Mouse (Mus musculus) kidney, adult 11 months (tissue): ENCODE results near the gene Tcf21.

Source experiments
- DNase-seq: peaks from one replicate; pipeline ENCODE4 v3.0.0; 2022

Gene Tcf21

GRCm38 (mm10) chr10:22819871-22820590 is at the start of gene Tcf21:
Gene Tcf21 (minus strand): TSS chr10:22820174.
- DNase-seq, result peak; percentile 36

DNA sequence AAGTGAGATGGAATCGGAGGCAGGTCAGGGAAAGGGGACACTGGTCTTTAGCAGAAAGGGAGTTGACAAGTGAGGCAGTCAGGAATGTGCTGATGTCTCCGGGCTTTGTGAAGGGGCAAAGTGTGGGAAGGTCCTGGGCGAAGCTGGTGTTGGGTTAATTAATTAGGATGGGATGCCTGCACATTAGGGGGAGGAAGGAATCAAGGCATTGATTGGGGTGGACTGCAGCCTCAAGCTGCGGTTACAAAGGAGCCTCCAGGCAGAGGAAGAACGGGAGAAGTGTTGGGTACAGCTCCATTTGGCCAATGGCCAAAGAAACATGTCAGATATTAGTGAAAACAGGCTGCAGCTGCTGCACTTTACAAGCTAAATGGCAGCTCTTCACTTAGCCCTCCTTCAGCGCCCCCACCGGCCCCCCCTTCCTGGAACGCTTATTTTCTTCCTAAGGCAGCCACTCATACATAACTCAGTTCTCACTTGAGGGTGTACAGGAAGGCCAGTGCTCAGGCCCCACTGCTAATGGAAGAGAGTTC is 48.5 kb upstream of the Tcf21 start:
- peak; percentile 18 for DNase-seq

DNA sequence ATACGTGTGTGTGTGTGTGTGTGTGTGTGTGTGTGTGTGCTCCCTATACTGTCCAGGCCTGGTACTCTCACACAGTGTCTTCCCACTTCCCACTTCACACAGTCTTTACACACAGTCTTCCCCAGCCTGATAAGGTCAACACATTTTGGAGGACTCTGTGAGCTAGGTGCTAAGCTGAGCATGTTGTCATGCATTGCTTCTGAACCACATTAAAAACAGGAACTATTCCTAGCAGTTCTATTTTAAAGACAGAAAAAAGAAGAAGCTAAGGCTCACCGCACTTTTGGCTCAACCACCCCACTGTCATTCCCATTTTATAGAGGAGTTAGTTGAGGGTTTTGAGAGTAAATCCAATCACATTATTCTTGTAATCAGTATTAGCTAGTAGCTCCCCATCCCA is 47.2 kb upstream of the Tcf21 start:
- no peak for DNase-seq

- DNase-seq, result no peak
These were observed 38.1 kb upstream of the Tcf21 start for GRCm38 (mm10) chr10:22858111-22858510.

DNA sequence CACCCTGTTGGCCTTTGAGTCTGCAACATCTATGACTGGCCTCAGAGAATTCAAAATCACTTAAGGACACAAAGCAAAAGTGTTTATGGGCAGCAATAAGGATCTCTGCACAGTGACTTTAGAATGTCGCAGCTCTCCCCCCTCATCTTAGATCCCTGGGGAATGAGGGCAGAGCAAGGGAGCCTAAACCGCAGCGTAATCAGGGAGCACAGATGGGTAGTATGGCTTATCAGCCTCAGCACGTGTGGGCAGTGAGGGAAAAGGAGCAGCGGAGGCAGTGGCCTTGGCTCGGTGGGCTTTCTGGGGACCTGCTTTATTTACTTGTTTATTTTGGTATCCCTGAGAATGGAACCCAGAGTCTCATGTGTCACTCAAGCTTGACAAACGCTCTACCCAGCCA is 34.4 kb upstream of the Tcf21 start:
- no peak for DNase-seq

- no peak for DNase-seq
These were observed 25.4 kb upstream of the Tcf21 start for GRCm38 (mm10) chr10:22845351-22845750.

- DNase-seq, result no peak
These were observed 24.8 kb upstream of the Tcf21 start for GRCm38 (mm10) chr10:22844731-22845130.

- no peak for DNase-seq
These were observed 23.7 kb upstream of the Tcf21 start for GRCm38 (mm10) chr10:22843440-22844361.

- no peak for DNase-seq
These were observed 22.9 kb upstream of the Tcf21 start for GRCm38 (mm10) chr10:22842781-22843439.

- no peak for DNase-seq
These were observed 22.1 kb upstream of the Tcf21 start for GRCm38 (mm10) chr10:22842113-22842512.

- no peak for DNase-seq
These were observed 6.3 kb upstream of the Tcf21 start for GRCm38 (mm10) chr10:22826244-22826643.

DNA sequence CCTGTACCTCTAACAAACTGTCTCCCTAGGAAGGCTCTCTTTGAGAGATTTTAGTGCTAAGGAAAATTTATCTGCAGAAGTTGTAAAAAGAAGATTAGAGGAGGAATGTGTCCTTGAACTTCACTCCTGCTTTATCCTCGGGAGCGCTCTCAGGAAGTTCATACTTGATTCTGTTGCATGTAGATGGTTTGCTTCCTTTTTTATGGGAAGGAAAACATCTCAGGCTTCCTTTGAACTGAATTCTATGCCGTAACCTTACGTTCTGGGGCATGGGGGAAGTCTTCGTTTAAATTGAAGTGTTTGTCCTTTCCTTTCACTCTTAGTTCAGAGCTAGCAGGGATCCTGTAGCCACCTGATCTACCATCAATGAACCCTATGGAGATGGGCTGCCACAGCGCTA is 2.9 kb upstream of the Tcf21 start:
- no peak for DNase-seq

- no peak for DNase-seq
These were observed 2.5 kb upstream of the Tcf21 start for GRCm38 (mm10) chr10:22822486-22822885.

GRCm38 (mm10) chr10:22821709-22822108 is 1.7 kb upstream of the Tcf21 start:
- DNase-seq, result no peak

DNA sequence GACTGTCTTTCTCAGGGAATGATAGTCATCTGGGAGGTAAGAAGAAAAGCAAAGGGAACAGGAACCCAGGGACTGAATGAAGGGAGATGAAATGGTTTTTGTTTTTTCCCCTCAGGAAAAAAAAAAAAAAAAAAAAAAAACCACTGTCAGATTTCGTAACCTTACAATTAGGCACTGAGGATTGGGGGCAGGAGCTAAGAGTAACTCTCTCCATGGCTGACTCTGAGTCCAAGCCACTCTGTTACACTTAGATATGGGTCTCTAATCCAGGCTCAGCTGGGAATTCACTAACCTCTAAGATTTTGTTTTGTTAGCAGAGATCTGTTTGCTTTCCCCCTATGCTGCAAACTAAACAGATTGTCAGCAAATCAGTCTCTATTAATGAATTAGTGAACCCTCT is 1.3 kb upstream of the Tcf21 start:
- DNase-seq, result no peak

GRCm38 (mm10) chr10:22820841-22821240 is 867 bp upstream of the Tcf21 start:
- no peak for DNase-seq

DNA sequence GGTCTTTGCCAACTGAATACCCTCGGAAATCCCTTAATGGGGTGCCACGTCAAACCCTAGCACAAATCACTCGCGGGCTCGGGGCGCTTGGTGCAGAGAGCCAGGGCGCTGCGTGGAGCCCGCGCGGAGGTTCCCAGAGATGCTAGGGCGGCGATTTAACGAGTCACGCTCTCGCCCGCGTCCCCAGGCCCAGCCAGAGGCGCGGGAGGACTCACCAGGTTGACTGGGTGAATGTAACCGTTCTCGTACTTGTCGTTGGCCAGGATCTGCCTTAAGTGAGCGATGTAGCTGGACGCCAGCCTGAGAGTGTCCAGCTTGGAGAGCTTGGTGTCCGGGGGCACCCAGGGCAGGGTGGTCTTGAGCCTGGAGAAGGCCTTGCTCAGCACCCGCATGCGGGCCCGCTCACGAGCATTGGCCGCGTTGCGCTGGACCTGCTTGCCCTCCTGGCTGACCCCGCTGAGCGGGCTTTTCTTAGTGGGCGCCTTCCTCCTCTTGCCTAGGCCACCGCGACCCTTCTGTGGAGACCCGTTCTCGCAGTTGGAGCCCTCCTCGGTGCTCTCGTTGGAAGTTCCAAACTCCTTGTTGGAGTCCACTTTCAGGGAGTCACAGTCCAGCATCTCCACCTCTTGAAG is 619 bp downstream of the Tcf21 start:
- no peak for DNase-seq

DNA sequence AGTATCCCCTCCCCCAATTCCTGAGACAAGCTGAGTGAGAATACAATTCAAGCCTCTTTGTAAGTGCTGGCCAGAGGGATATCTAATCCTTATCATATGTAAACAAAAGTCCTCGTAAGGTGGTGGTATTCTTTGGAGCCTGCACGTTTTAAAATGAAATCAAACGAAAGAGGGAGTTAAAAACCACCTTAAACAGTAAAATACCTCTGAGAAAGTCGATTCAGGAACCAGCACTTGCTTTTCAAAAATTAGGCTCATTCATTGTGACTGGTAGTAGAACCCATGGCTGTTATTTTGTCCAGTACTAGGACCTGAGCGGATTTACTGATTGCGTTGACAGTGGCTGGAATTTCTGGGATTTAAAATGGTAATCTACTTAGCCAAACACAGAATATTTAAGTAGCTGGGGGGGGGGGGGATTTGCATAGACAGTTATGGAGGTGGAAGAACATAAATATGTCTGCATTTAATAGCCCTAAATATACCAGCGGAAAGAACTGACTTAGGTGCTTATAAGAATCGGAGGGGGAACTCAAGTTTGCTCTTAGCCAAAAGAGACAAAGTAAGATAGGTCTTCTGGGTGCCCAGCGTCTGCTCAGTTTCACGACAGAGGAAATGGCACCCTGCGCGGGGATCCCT is 1.3 kb downstream of the Tcf21 start:
- DNase-seq, result no peak

GRCm38 (mm10) chr10:22817976-22818375 is 2.0 kb downstream of the Tcf21 start:
- no peak for DNase-seq

DNA sequence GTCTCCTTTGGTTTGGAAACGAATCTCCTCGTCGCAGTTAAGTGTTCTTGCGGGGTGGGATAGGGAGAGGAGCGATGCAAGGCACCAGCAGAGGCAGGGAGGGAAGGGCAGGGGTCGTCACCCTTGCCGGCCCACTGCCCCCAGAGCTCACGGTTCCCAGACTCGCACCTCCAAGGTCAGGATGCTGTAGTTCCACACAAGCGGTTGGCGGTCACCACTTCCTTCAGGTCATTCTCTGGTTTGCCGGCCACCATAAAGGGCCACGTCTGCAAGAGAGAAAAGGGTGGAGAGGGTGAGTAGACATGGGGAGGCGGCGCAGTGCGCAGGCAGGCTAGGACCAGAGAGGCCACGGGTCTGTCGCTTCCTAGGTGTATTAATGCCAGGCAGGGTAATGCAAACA is 2.4 kb downstream of the Tcf21 start:
- no peak for DNase-seq

DNA sequence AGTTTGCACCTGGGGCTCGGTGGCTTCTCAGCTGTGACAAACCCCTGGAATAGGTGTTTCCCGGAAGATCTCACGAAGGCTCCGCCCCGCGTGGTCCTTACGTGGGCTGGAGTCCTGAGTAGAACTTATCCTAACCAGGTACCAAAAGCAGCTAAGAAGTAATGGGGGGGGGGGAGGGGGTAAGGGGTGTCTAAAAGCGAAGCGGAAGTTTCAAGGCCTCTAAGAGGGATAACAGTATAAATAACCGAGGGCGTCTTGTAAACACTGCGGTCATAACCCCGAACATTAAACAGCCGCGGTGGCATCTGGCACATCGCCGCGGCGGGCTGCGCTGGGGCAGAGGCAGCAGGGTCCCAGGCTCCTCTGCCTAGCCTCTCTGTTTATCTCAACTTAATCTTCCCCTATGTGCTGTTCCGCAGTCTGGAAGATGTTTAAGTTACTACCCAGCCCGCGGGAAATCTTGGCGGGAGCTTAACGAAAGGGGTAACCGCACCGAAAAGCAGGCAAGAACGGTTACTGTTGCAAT is 3.7 kb downstream of the Tcf21 start:
- no peak for DNase-seq
